Mouse (Mus musculus): ENCODE measurements around the gene Etl4. TPM values are rescaled to one million over a fixed set of nuclear protein-coding genes. Genes with fewer than 3 reads are reported as not detected.

Etl4 gene
- total and polyA plus RNA-seq, 3 experiments, result not detected

DNA sequence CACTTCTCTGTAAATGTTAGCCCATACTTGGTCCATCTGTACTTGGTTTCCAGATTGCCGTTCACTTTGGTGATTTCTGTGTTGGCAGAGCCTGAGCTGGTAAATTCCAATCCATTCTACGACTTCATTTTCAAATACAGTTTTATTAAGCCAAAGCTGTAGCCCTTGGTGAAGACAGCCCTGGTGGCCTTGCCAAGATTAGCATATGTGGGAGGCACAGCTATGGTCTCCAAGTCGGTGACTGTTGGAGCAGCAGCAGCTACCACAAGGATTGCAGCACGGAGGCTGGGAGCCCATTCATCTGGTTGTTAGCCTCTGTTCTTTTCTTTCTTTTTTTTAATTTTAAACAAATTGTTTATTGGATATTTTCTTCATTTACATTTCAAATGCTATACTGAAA is 128.1 kb downstream of the Etl4 start:
- H3K9me3 ChIP-seq (replicated peaks; ENCODE audit: insufficient read depth, low read length), result no peaks in the 10 kb centered on the region
- no peak overlapping the region for H3K27ac ChIP-seq (ENCODE audit: control insufficient read depth, low read depth, low read length)
- H3K36me3 ChIP-seq (ENCODE audit: control insufficient read depth in 1 of 2, insufficient read depth in 2 of 2, low read length in 2 of 2), result no peaks in the 10 kb centered on the region
- H3K4me3 ChIP-seq (ENCODE audit: control insufficient read depth in 1 of 2, insufficient read depth in 1 of 2, low read depth in 2 of 2, low read length in 2 of 2), result no peak overlapping the region
- no peak for DNase-seq (ENCODE audit: low read depth, low spot score)
- H3K4me1 ChIP-seq (ENCODE audit: control insufficient read depth in 1 of 2, insufficient read depth in 2 of 2, low read length in 2 of 2), result no peaks in the 10 kb centered on the region
- no peaks in the 10 kb centered on the region for H3K79me2 ChIP-seq (ENCODE audit: control insufficient read depth, insufficient read depth, low read length, poor library complexity)
- H3K9ac ChIP-seq (ENCODE audit: control insufficient read depth, low read depth, low read length, poor library complexity, severe bottlenecking), result no peak overlapping the region
- TF ChIP-seq RAD21 (IDR thresholded peaks at IDR 0.05; ENCODE audit: low read depth, low read length) (no peak), KAT2A (conservative IDR thresholded peaks at IDR 0.05; ENCODE audit: low read depth, low read length) (no peak), MXI1 (IDR thresholded peaks at IDR 0.05; ENCODE audit: low read depth, low read length) (no peak), E2F4 (IDR thresholded peaks at IDR 0.05; ENCODE audit: borderline replicate concordance, low read depth, low read length) (no peak), POLR2AphosphoS2 (IDR thresholded peaks at IDR 0.05; ENCODE audit: low read length) (no peak), TCF12 (IDR thresholded peaks at IDR 0.05; ENCODE audit: low read depth, low read length) (no peak), MAFK (IDR thresholded peaks at IDR 0.05; ENCODE audit: borderline replicate concordance, low read depth, low read length) (no peak), CHD2 (IDR thresholded peaks at IDR 0.05; ENCODE audit: low read length) (no peak), NELFE (IDR thresholded peaks at IDR 0.05; ENCODE audit: low read depth, low read length) (no peak), ZMIZ1 (IDR thresholded peaks at IDR 0.05; ENCODE audit: low read depth, low read length) (no peak), MAZ (IDR thresholded peaks at IDR 0.05; ENCODE audit: low read depth, low read length) (no peak), EP300 (IDR thresholded peaks at IDR 0.05; ENCODE audit: low read depth in 1 of 2, low read length in 2 of 2) (no peak), SIN3A (IDR thresholded peaks at IDR 0.05; ENCODE audit: low read length) (no peak), BHLHE40 (IDR thresholded peaks at IDR 0.05; ENCODE audit: borderline replicate concordance, low read depth, low read length) (no peak), MYB (IDR thresholded peaks at IDR 0.05; ENCODE audit: low read depth, low read length) (no peak), MYC (IDR thresholded peaks at IDR 0.05; ENCODE audit: low read depth, low read length) (no peak), JUND (IDR thresholded peaks at IDR 0.05; ENCODE audit: low read depth, low read length) (no peak), TBP (IDR thresholded peaks at IDR 0.05; ENCODE audit: low read depth, low read length) (no peak), UBTF (IDR thresholded peaks at IDR 0.05; ENCODE audit: borderline replicate concordance, insufficient read depth, low read depth, low read length) (no peak), HCFC1 (IDR thresholded peaks at IDR 0.05; ENCODE audit: low read depth, low read length) (no peak)
- H3K27me3 ChIP-seq (ENCODE audit: control insufficient read depth in 1 of 2, insufficient read depth in 2 of 2, low read length in 2 of 2), result no peaks in the 10 kb centered on the region

DNA sequence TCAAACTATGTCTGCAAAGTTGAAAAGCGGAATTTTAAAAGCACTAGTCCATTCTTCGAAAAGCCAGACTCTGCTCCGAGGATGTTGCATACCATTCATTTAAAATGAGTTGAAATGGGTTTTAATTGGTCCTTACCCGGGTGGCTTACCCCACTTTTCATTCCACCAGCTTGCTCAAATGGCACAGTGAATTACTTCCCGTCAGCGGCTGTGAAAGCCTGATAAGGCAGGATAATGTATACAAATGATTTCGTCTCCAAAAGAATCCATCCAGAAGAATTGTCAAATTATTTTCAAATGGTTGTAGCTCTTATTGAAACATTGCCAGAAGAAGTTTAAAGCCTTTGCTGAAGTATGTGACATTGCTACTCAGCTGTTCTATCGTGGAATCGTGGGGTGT is 162.8 kb downstream of the Etl4 start:
- no peak overlapping the region for H3K9ac ChIP-seq (ENCODE audit: control insufficient read depth, low read depth, low read length, poor library complexity, severe bottlenecking)
- no peaks in the 10 kb centered on the region for H3K36me3 ChIP-seq (ENCODE audit: control insufficient read depth in 1 of 2, insufficient read depth in 2 of 2, low read length in 2 of 2)
- no peak overlapping the region for H3K4me3 ChIP-seq (ENCODE audit: control insufficient read depth in 1 of 2, insufficient read depth in 1 of 2, low read depth in 2 of 2, low read length in 2 of 2)
- DNase-seq (ENCODE audit: low read depth, low spot score), result no peak
- no peaks in the 10 kb centered on the region for H3K9me3 ChIP-seq (replicated peaks; ENCODE audit: insufficient read depth, low read length)
- H3K4me1 ChIP-seq (ENCODE audit: control insufficient read depth in 1 of 2, insufficient read depth in 2 of 2, low read length in 2 of 2), result no peaks in the 10 kb centered on the region
- H3K27ac ChIP-seq (ENCODE audit: control insufficient read depth, low read depth, low read length), result no peak overlapping the region
- no peak for TF ChIP-seq KAT2A (conservative IDR thresholded peaks at IDR 0.05; ENCODE audit: low read depth, low read length)
- TF ChIP-seq MAFK (IDR thresholded peaks at IDR 0.05; ENCODE audit: borderline replicate concordance, low read depth, low read length), result no peak
- TF ChIP-seq MEF2A (IDR thresholded peaks at IDR 0.05; ENCODE audit: extremely low read depth, insufficient replicate concordance, low read depth, low read length, poor library complexity, severe bottlenecking), result no peak
- TF ChIP-seq USF1 (IDR thresholded peaks at IDR 0.05; ENCODE audit: low read depth, low read length), result no peak
- no peak for TF ChIP-seq BHLHE40 (IDR thresholded peaks at IDR 0.05; ENCODE audit: borderline replicate concordance, low read depth, low read length)
- no peak for TF ChIP-seq TBP (IDR thresholded peaks at IDR 0.05; ENCODE audit: low read depth, low read length)
- TF ChIP-seq SMC3 (IDR thresholded peaks at IDR 0.05; ENCODE audit: low read depth, low read length), result no peak
- TF ChIP-seq POLR2AphosphoS5 (IDR thresholded peaks at IDR 0.05; ENCODE audit: borderline replicate concordance, low read depth, low read length), result no peak
- no peak for TF ChIP-seq MYC (IDR thresholded peaks at IDR 0.05; ENCODE audit: low read depth, low read length)
- TF ChIP-seq JUND (IDR thresholded peaks at IDR 0.05; ENCODE audit: low read depth, low read length), result no peak
- no peak for TF ChIP-seq MAX (IDR thresholded peaks at IDR 0.05; ENCODE audit: low read length)
- no peak for TF ChIP-seq POLR2A (IDR thresholded peaks at IDR 0.05; ENCODE audit: control insufficient read depth in 1 of 2, insufficient read depth in 1 of 2, low read depth in 1 of 2, low read length in 2 of 2, poor library complexity in 1 of 2)
- no peak for TF ChIP-seq ZKSCAN1 (IDR thresholded peaks at IDR 0.05; ENCODE audit: low read depth, low read length)
- no peak for TF ChIP-seq EP300 (IDR thresholded peaks at IDR 0.05; ENCODE audit: low read depth in 1 of 2, low read length in 2 of 2)
- TF ChIP-seq UBTF (IDR thresholded peaks at IDR 0.05; ENCODE audit: borderline replicate concordance, insufficient read depth, low read depth, low read length), result no peak
- no peak for TF ChIP-seq E2F4 (IDR thresholded peaks at IDR 0.05; ENCODE audit: borderline replicate concordance, low read depth, low read length)
- no peak for TF ChIP-seq MAZ (IDR thresholded peaks at IDR 0.05; ENCODE audit: low read depth, low read length)
- TF ChIP-seq RAD21 (IDR thresholded peaks at IDR 0.05; ENCODE audit: low read depth, low read length), result no peak
- H3K27me3 ChIP-seq (ENCODE audit: control insufficient read depth in 1 of 2, insufficient read depth in 2 of 2, low read length in 2 of 2), result no peaks in the 10 kb centered on the region
- no peaks in the 10 kb centered on the region for H3K79me2 ChIP-seq (ENCODE audit: control insufficient read depth, insufficient read depth, low read length, poor library complexity)
